Mouse (Mus musculus): ENCODE measurements around the gene 4933417A18Rik. TPM values are rescaled to one million over a fixed set of nuclear protein-coding genes. Genes with fewer than 3 reads are reported as not detected.

The 4933417A18Rik gene
- not detected for total RNA-seq (2023)

GRCm38 (mm10) chr13:34924210-34924609, at the start of gene 4933417A18Rik, which contains the start of gene Fam217a:
TSS of gene 4933417A18Rik (plus strand) at chr13:34924409.
TSS of gene Fam217a (minus strand) at chr13:34924310.

GRCm38 (mm10) chr13:34875166-34875710, 49.0 kb upstream of the 4933417A18Rik start, which contains the start of gene Prpf4b:
TSS of gene Prpf4b (plus strand) at chr13:34875302.

GRCm38 (mm10) chr13:34963511-34964397, 39.5 kb downstream of the 4933417A18Rik start, which contains the start of gene Eci3:
TSS of gene Eci3 (minus strand) at chr13:34963810.

Other genes starting within 250 kb of the 4933417A18Rik start
- gene Fam50b, start 189.6 kb upstream of the 4933417A18Rik start, total RNA-seq (2023) = not detected
- 100 to 1,000 TPM; 184 to 202 TPM for gene Prpf4b, start 49.1 kb upstream of the 4933417A18Rik start, total RNA-seq (2023)
- gene Fam217a, start 99 bp upstream of the 4933417A18Rik start, total RNA-seq (2023) = 1 to 10 TPM; 1.8 to 3.7 TPM
- gene Eci3, start 39.4 kb downstream of the 4933417A18Rik start, total RNA-seq (2023) = not detected
- gene Eci2, start 102.7 kb downstream of the 4933417A18Rik start, total RNA-seq (2023) = 10 to 100 TPM; 27.6 to 37.9 TPM

Measured in T-cell, adult 66 days (primary cell).